Mouse (Mus musculus) CH12.LX (cell line): ENCODE measurements around the gene Dlec1.

Experiments
- CTCF ChIP-seq, 2 experiments: IDR thresholded peaks in 1 of 2; conservative IDR thresholded peaks in 1 of 2; 2 replicates each; pipeline ENCODE4 v1.5.1; 2011 to 2012; ENCODE audit warnings: low read depth in 2 of 2, low read length in 2 of 2, improper control_type of control experiment in 1 of 2, inconsistent platforms in 1 of 2, mild to moderate bottlenecking in 1 of 2, moderate library complexity in 1 of 2
- MXI1 ChIP-seq: IDR thresholded peaks from 2 replicates; pipeline ENCODE4 v1.6.1; 2011; ENCODE audit warnings: mild to moderate bottlenecking, low read depth, low read length, improper control_type of control experiment
- POLR2A ChIP-seq: IDR thresholded peaks from 2 replicates; pipeline ENCODE4 v1.6.1; 2011; ENCODE audit warnings: low read depth, mild to moderate bottlenecking, improper control_type of control experiment, low read length
- UBTF ChIP-seq: IDR thresholded peaks from 2 replicates; pipeline ENCODE4 v1.6.1; 2012; ENCODE audit warnings: low read depth, mild to moderate bottlenecking, inconsistent platforms, low read length, improper control_type of control experiment, moderate library complexity
- USF1 ChIP-seq: IDR thresholded peaks from 2 replicates; pipeline ENCODE4 v1.6.1; 2014; ENCODE audit warnings: low read depth, mild to moderate bottlenecking, inconsistent platforms, low read length, improper control_type of control experiment

- TF ChIP-seq POLR2A (no peak), USF1 (no peak), MXI1 (no peak), CTCF (conservative IDR thresholded peaks at IDR 0.05 in 1 of 2, IDR thresholded peaks at IDR 0.05 in 1 of 2; ENCODE audit: low read depth in 2 of 2, low read length in 2 of 2) (no peak), UBTF (no peak)
These were observed 26.3 kb downstream of the Dlec1 start for GRCm38 (mm10) chr9:119128436-119129181.
